Mouse (Mus musculus) MEL-GATA-1-ER (cell line): ENCODE results near the gene Xrn2.

Experiments used
- DNase-seq: peaks from one replicate; pipeline ENCODE4 v3.0.0-alpha.2; 2012; ENCODE audit warnings: low read depth; ENCODE audit errors: extremely low read depth

Gene Xrn2

GRCm38 (mm10) chr2:147012623-147013184, at the start of gene Xrn2:
TSS of gene Xrn2 (plus strand) at chr2:147012996.
- peak; percentile 85 for DNase-seq

GRCm38 (mm10) chr2:146975024-146975423, 37.8 kb upstream of the Xrn2 start:
- no peak for DNase-seq

GRCm38 (mm10) chr2:146975453-146976028, 37.3 kb upstream of the Xrn2 start:
- DNase-seq, result no peak

GRCm38 (mm10) chr2:146982786-146983185, 30.0 kb upstream of the Xrn2 start:
- no peak for DNase-seq

- DNase-seq, result no peak
Measured at GRCm38 (mm10) chr2:146984831-146985230, 28.0 kb upstream of the Xrn2 start.

GRCm38 (mm10) chr2:146985807-146986206, 27.0 kb upstream of the Xrn2 start:
- DNase-seq, result no peak

- DNase-seq, result no peak
Measured at GRCm38 (mm10) chr2:146986429-146986828, 26.4 kb upstream of the Xrn2 start.

GRCm38 (mm10) chr2:147007265-147007664, 5.5 kb upstream of the Xrn2 start:
- no peak for DNase-seq

- DNase-seq, result no peak
Measured at GRCm38 (mm10) chr2:147009084-147009483, 3.7 kb upstream of the Xrn2 start.

- no peak for DNase-seq
Measured at GRCm38 (mm10) chr2:147010141-147010540, 2.7 kb upstream of the Xrn2 start.

GRCm38 (mm10) chr2:147010952-147011351, 1.8 kb upstream of the Xrn2 start:
- DNase-seq, result peak; percentile 55

GRCm38 (mm10) chr2:147011474-147012140, 1.2 kb upstream of the Xrn2 start:
- DNase-seq, result peak; percentile 68

- DNase-seq, result no peak
Measured at GRCm38 (mm10) chr2:147012141-147012622, 614 bp upstream of the Xrn2 start.

- peak; percentile 50 for DNase-seq
Measured at GRCm38 (mm10) chr2:147013194-147013969, 586 bp downstream of the Xrn2 start.

- DNase-seq, result peak; percentile 16
Measured at GRCm38 (mm10) chr2:147014101-147014886, 1.5 kb downstream of the Xrn2 start.

- peak; percentile 57 for DNase-seq
Measured at GRCm38 (mm10) chr2:147022041-147022440, 9.2 kb downstream of the Xrn2 start.

- no peak for DNase-seq
Measured at GRCm38 (mm10) chr2:147023067-147023466, 10.3 kb downstream of the Xrn2 start.

GRCm38 (mm10) chr2:147023560-147023959, 10.8 kb downstream of the Xrn2 start:
- DNase-seq, result peak; percentile 15

GRCm38 (mm10) chr2:147033065-147033464, 20.3 kb downstream of the Xrn2 start:
- DNase-seq, result no peak

GRCm38 (mm10) chr2:147035864-147036263, 23.1 kb downstream of the Xrn2 start:
- DNase-seq, result no peak

- no peak for DNase-seq
Measured at GRCm38 (mm10) chr2:147047051-147047450, 34.3 kb downstream of the Xrn2 start.
